ENCODE assay signal across 8 mouse cellular contexts in genomic region chr1:143738811-143739210, GRCm38 (mm10). TPM values are rescaled to one million over a fixed set of nuclear protein-coding genes. Genes with fewer than 3 reads are reported as not detected.
DNase-seq lines count a peak whose midpoint lies in the region; ATAC-seq and TF ChIP-seq lines count a peak whose summit lies in the region.

No protein-coding gene starts in this region.

- TF ChIP-seq EP300 in heart, postnatal 0 days (IDR thresholded peaks at IDR 0.05; ENCODE audit: low read depth), result no peak
- TF ChIP-seq EP300 in lung, postnatal 0 days (IDR thresholded peaks at IDR 0.05), result no peak

- H3K27ac ChIP-seq in heart, embryonic 13.5 days (replicated peaks), result peak overlapping the region; percentile 87; the same call in 1 of the 2 replicates
- no peak overlapping the region for H3K27ac ChIP-seq in heart, postnatal 0 days (ENCODE audit: low read depth)
- H3K27ac ChIP-seq in lung, postnatal 0 days (ENCODE audit: low read length), result peak overlapping the region; percentile 89

- H3K9me3 ChIP-seq in heart, embryonic 13.5 days, result no peaks in the 10 kb centered on the region
- H3K9me3 ChIP-seq in heart, postnatal 0 days (replicated peaks; ENCODE audit: control insufficient read depth, low read length), result no peaks in the 10 kb centered on the region
- no peaks in the 10 kb centered on the region for H3K9me3 ChIP-seq in lung, postnatal 0 days (ENCODE audit: low read length)

- H3K4me1 ChIP-seq in heart, embryonic 13.5 days, result peaks cover 11% of the 10 kb centered on the region
- H3K4me1 ChIP-seq in heart, postnatal 0 days (ENCODE audit: control insufficient read depth, insufficient read depth), result 0 out of 2 replicates have a peak, but pooled peaks cover 4% of the 10 kb centered on the region
- H3K4me1 ChIP-seq in lung, postnatal 0 days (ENCODE audit: insufficient read depth, low read depth, low read length), result no peaks in the 10 kb centered on the region

- H3K4me3 ChIP-seq in heart, embryonic 13.5 days, result peak overlapping the region; percentile 86
- H3K4me3 ChIP-seq in heart, postnatal 0 days (ENCODE audit: low read depth, low read length), result peak overlapping the region; percentile 93
- H3K4me3 ChIP-seq in lung, postnatal 0 days (ENCODE audit: low read depth, low read length), result peak overlapping the region; percentile 85

- no peak for ATAC-seq in heart, embryonic 13.5 days (ENCODE audit: extremely low read depth, insufficient number of reproducible peaks, low FRiP score, low TSS enrichment)
- ATAC-seq in activated CD4-positive, CD25-positive, alpha-beta regulatory T cell, adult 4 months, result peak; percentile 53
- ATAC-seq in heart, postnatal 0 days (ENCODE audit: insufficient read depth, low read depth), result no peak
- ATAC-seq in lung, postnatal 0 days, result peak; percentile 23; the same call in 1 of the 2 replicates

- intact Hi-C loops in heart, postnatal 25 days (cut with DNase I), result loop anchor here (1.0 to 5.0 kb wide), 2 partner anchors 37 to 38 kb away; partner anchors contain the start of genes Cdc73, Trove2 and Uchl5

- H3K9ac ChIP-seq in heart, embryonic 13.5 days, result peak overlapping the region; percentile 95
- H3K9ac ChIP-seq in heart, postnatal 0 days (replicated peaks; ENCODE audit: low read depth, low read length), result peak overlapping the region; percentile 79
- H3K9ac ChIP-seq in lung, postnatal 0 days (replicated peaks; ENCODE audit: low read depth), result peak overlapping the region; percentile 65

- H3K36me3 ChIP-seq in heart, embryonic 13.5 days, result peaks cover 22% of the 10 kb centered on the region
- peaks cover 19% of the 10 kb centered on the region for H3K36me3 ChIP-seq in heart, postnatal 0 days (replicated peaks; ENCODE audit: control insufficient read depth, insufficient read depth, low read length)
- peaks cover 10% of the 10 kb centered on the region; the same call in 1 of the 2 replicates for H3K36me3 ChIP-seq in lung, postnatal 0 days (ENCODE audit: insufficient read depth, low read length)
- H3K36me3 ChIP-seq in splenic B cell, adult 2 months (ENCODE audit: control insufficient read depth, insufficient read depth, low read length, poor library complexity, severe bottlenecking), result peaks cover 4% of the 10 kb centered on the region; the same call in 1 of the 2 replicates

- peak overlapping the region; percentile 79 for H3K4me2 ChIP-seq in heart, embryonic 13.5 days
- H3K4me2 ChIP-seq in heart, postnatal 0 days (ENCODE audit: low read depth, low read length), result peak overlapping the region; percentile 84
- H3K4me2 ChIP-seq in lung, postnatal 0 days (replicated peaks; ENCODE audit: low read depth, low read length), result peak overlapping the region; percentile 73

- TF ChIP-seq CTCF in heart, postnatal 0 days (IDR thresholded peaks at IDR 0.05; ENCODE audit: low read depth), result no peak
- no peak for TF ChIP-seq CTCF in lung, postnatal 0 days (IDR thresholded peaks at IDR 0.05)

- WGBS in heart, embryonic 13.5 days, result 22% methylated on average over 11 of the region's 11 CpGs
- WGBS in heart, postnatal 0 days, result 24% methylated on average over 10 of the region's 11 CpGs
- 12% methylated on average over 10 of the region's 11 CpGs for WGBS in lung, postnatal 0 days

- DNase-seq in heart, postnatal 25 days (ENCODE audit: low spot score), result no peak
- DNase-seq in heart, postnatal 0 days (ENCODE audit: low spot score), result no peak
- peak; percentile 61 for DNase-seq in lung, postnatal 0 days (ENCODE audit: low spot score)
- DNase-seq in splenic B cell, adult 2 months (ENCODE audit: low read depth, low spot score), result peak; percentile 60
- no peak for DNase-seq in left cerebral cortex, adult 11 months (ENCODE audit: low spot score)
- DNase-seq in gastrocnemius, adult 18-20 months (ENCODE audit: low spot score), result no peak

- H3K27me3 ChIP-seq in heart, embryonic 13.5 days (replicated peaks), result no peaks in the 10 kb centered on the region
- H3K27me3 ChIP-seq in heart, postnatal 0 days (ENCODE audit: control insufficient read depth, insufficient read depth, low read length), result no peaks in the 10 kb centered on the region
- H3K27me3 ChIP-seq in lung, postnatal 0 days (replicated peaks; ENCODE audit: insufficient read depth, low read length), result no peaks in the 10 kb centered on the region
- H3K27me3 ChIP-seq in splenic B cell, adult 2 months (ENCODE audit: control insufficient read depth, insufficient read depth, low read length, poor library complexity, severe bottlenecking), result no peaks in the 10 kb centered on the region

RNA-seq across cellular contexts. Expression of gene Glrx2, which starts 22.7 kb away (rescaled TPM):
- polyA plus RNA-seq in heart, embryonic 13.5 days (2015; fragmentation: Nextera tagmentation; extraction: Ambion mirVana), result 89.8 and 90.0 TPM in 2 replicates
- total RNA-seq in heart, postnatal 25 days (2021), result 10 to 100 TPM; 81.3 to 91.5 TPM
- 10 to 100 TPM; 48.3 to 62.4 TPM for polyA plus RNA-seq in activated CD4-positive, CD25-positive, alpha-beta regulatory T cell, adult 4 months (2017; shearing (Covaris generic))
- total RNA-seq in heart, postnatal 0 days (2014; rRNA removed; ENCODE audit: low replicate concordance), result 5.8 and 9.8 TPM in 2 replicates
- polyA plus RNA-seq in heart, postnatal 0 days (2015; fragmentation: Nextera tagmentation; extraction: Ambion mirVana), result 123 and 128 TPM in 2 replicates
- 73.1 and 75.3 TPM in 2 replicates for polyA plus RNA-seq in lung, postnatal 0 days (2015; fragmentation: Nextera tagmentation; extraction: Ambion mirVana)
- 10 to 100 TPM; 69.4 to 77.9 TPM for total RNA-seq in gastrocnemius, adult 18-20 months (2021)

RNA-seq across cellular contexts. Expression of gene Cdc73, which starts 36.1 kb away (rescaled TPM):
- polyA plus RNA-seq in heart, embryonic 13.5 days (2015; fragmentation: Nextera tagmentation; extraction: Ambion mirVana), result 16.7 and 19.1 TPM in 2 replicates
- total RNA-seq in heart, postnatal 25 days (2021), result 10 to 100 TPM; 52.7 to 56.0 TPM
- polyA plus RNA-seq in activated CD4-positive, CD25-positive, alpha-beta regulatory T cell, adult 4 months (2017; shearing (Covaris generic)), result 10 to 100 TPM; 15.3 to 19.9 TPM
- 4.3 and 9.9 TPM in 2 replicates for total RNA-seq in heart, postnatal 0 days (2014; rRNA removed; ENCODE audit: low replicate concordance)
- 9.9 and 10.7 TPM in 2 replicates for polyA plus RNA-seq in heart, postnatal 0 days (2015; fragmentation: Nextera tagmentation; extraction: Ambion mirVana)
- polyA plus RNA-seq in lung, postnatal 0 days (2015; fragmentation: Nextera tagmentation; extraction: Ambion mirVana), result 15.0 and 16.4 TPM in 2 replicates
- 10 to 100 TPM; 47.1 to 54.6 TPM for total RNA-seq in gastrocnemius, adult 18-20 months (2021)

RNA-seq across cellular contexts. Expression of gene Trove2, which starts 38.1 kb away (rescaled TPM):
- polyA plus RNA-seq in heart, embryonic 13.5 days (2015; fragmentation: Nextera tagmentation; extraction: Ambion mirVana), result 12.2 and 14.4 TPM in 2 replicates
- total RNA-seq in heart, postnatal 25 days (2021), result 1 to 10 TPM; 7.5 to 9.2 TPM
- polyA plus RNA-seq in activated CD4-positive, CD25-positive, alpha-beta regulatory T cell, adult 4 months (2017; shearing (Covaris generic)), result 1 to 10 TPM; 3.9 to 4.3 TPM
- 13.1 and 14.9 TPM in 2 replicates for total RNA-seq in heart, postnatal 0 days (2014; rRNA removed; ENCODE audit: low replicate concordance)
- polyA plus RNA-seq in heart, postnatal 0 days (2015; fragmentation: Nextera tagmentation; extraction: Ambion mirVana), result 7.5 and 8.6 TPM in 2 replicates
- 14.9 and 17.0 TPM in 2 replicates for polyA plus RNA-seq in lung, postnatal 0 days (2015; fragmentation: Nextera tagmentation; extraction: Ambion mirVana)
- 1 to 10 TPM; 2.9 to 3.5 TPM for total RNA-seq in gastrocnemius, adult 18-20 months (2021)

RNA-seq across cellular contexts. Expression of gene Uchl5, which starts 38.3 kb away (rescaled TPM):
- 59.0 and 73.4 TPM in 2 replicates for polyA plus RNA-seq in heart, embryonic 13.5 days (2015; fragmentation: Nextera tagmentation; extraction: Ambion mirVana)
- total RNA-seq in heart, postnatal 25 days (2021), result 10 to 100 TPM; 15.5 to 16.2 TPM
- 10 to 100 TPM; 63.2 to 68.9 TPM for polyA plus RNA-seq in activated CD4-positive, CD25-positive, alpha-beta regulatory T cell, adult 4 months (2017; shearing (Covaris generic))
- total RNA-seq in heart, postnatal 0 days (2014; rRNA removed; ENCODE audit: low replicate concordance), result 5.8 and 7.2 TPM in 2 replicates
- 46.4 and 49.3 TPM in 2 replicates for polyA plus RNA-seq in heart, postnatal 0 days (2015; fragmentation: Nextera tagmentation; extraction: Ambion mirVana)
- polyA plus RNA-seq in lung, postnatal 0 days (2015; fragmentation: Nextera tagmentation; extraction: Ambion mirVana), result 37.1 and 41.3 TPM in 2 replicates
- total RNA-seq in gastrocnemius, adult 18-20 months (2021), result 10 to 100 TPM; 19.0 to 22.0 TPM

Comparison
In these comparisons a context has a peak if more than half of its experiments do, and no peak if none do; other contexts are left out.
1. ATAC-seq: peak in activated CD4-positive, CD25-positive, alpha-beta regulatory T cell, adult 4 months (single experiment) and lung, postnatal 0 days (single experiment); none in heart, embryonic 13.5 days (single experiment) and heart, postnatal 0 days (single experiment).
2. DNase-seq: peak in lung, postnatal 0 days (single experiment) and splenic B cell, adult 2 months (single experiment); none in heart, postnatal 25 days (single experiment), heart, postnatal 0 days (single experiment), left cerebral cortex, adult 11 months (single experiment) and gastrocnemius, adult 18-20 months (single experiment).
3. Peak in every context shown above with its lines, with median percentiles within 50 percentile points of each other: H3K4me2 ChIP-seq, H3K4me3 ChIP-seq and H3K9ac ChIP-seq.